Mouse (Mus musculus) megakaryocyte, embryonic 14.5 days (primary cell): ENCODE data around the gene Bcat1. TPM values are rescaled to one million over a fixed set of nuclear protein-coding genes. Genes with fewer than 3 reads are reported as not detected.

Experiments
- H3K27me3 ChIP-seq: replicated peaks from 2 replicates; pipeline ENCODE3; 2012; ENCODE audit warnings: inconsistent platforms
- H3K36me3 ChIP-seq: replicated peaks from 2 replicates; pipeline ENCODE3; 2012; ENCODE audit warnings: low read length, inconsistent platforms, mixed read lengths
- H3K4me1 ChIP-seq: 2 replicates; pipeline ENCODE4 v1.6.1; 2012; ENCODE audit warnings: inconsistent platforms
- H3K4me3 ChIP-seq: replicated peaks from 2 replicates; pipeline ENCODE3; 2012; ENCODE audit warnings: moderate library complexity, mild to moderate bottlenecking, inconsistent platforms
- H3K9me3 ChIP-seq: 2 replicates; pipeline ENCODE4 v1.6.1; 2012; ENCODE audit warnings: inconsistent platforms
- FLI1 ChIP-seq: IDR thresholded peaks from 2 replicates; pipeline ENCODE4 v1.6.1; 2012; ENCODE audit warnings: low read length, inconsistent platforms, mixed read lengths
- GATA1 ChIP-seq: IDR thresholded peaks from 3 replicates; pipeline ENCODE4 v1.6.1; 2012; ENCODE audit warnings: mixed read lengths, low read length, inconsistent platforms, borderline replicate concordance
- polyA plus RNA-seq: library from polyadenylated mRNA; stranded (reverse); fragments of >175 nt; gene quantifications from 2 replicates; pipeline ENCODE4 v1.2.3, GENCODE M21; 2012; ENCODE audit warnings: low replicate concordance; ENCODE audit not compliant: insufficient read depth

Bcat1 gene
- polyA plus RNA-seq, 1 experiment, result 0.81 TPM

DNA sequence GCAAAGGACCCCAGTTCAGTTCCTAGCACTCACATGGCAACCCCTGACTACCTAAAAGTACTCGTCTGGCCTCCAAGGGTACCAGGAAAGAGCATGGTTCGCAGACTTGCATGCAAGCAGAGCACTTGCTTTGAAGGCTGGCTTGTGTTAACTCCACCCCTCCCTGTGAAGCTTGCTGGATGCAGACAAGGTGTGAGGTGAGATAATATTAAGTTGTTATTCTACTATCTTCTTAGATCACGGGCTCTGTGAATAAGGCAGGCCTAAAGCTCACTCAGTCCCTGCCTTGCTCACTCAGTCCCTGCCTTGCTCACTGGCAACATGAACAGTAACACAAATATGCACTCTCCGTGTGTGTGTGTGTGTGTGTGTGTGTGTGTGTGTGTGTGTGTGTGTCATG is 58.5 kb downstream of the Bcat1 start:
- H3K9me3 ChIP-seq, result peaks cover 6% of the 10 kb centered on the region
- no peak overlapping the region for H3K4me3 ChIP-seq
- peaks cover 3% of the 10 kb centered on the region for H3K27me3 ChIP-seq
- H3K36me3 ChIP-seq, result no peaks in the 10 kb centered on the region
- TF ChIP-seq FLI1 (no peak), GATA1 (no peak)
- no peaks in the 10 kb centered on the region for H3K4me1 ChIP-seq

DNA sequence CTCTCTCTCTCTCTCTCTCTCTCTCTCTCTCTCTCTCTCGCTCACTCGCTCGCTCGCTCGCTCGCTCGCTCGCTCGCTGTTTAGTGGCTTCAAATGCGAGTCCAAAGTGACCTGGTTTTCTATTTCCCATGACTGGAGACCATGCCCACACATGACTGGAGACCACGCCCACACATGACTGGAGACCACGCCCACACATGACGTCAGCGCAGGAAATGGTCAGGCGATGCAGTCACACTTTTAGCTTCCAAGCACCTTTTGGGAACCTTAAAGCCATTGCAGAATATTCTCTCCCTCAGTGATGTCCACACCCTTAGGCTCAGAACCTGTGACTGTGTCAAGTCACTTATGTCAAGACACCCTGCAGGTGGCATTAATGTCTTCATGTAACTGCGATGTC is 59.3 kb downstream of the Bcat1 start:
- Histone ChIP-seq H3K9me3 (peaks cover 6% of the 10 kb centered on the region), H3K4me1 (no peaks in the 10 kb centered on the region), H3K27me3 (peaks cover 3% of the 10 kb centered on the region), H3K4me3 (no peak overlapping the region), H3K36me3 (no peaks in the 10 kb centered on the region)
- TF ChIP-seq FLI1 (no peak), GATA1 (no peak)

DNA sequence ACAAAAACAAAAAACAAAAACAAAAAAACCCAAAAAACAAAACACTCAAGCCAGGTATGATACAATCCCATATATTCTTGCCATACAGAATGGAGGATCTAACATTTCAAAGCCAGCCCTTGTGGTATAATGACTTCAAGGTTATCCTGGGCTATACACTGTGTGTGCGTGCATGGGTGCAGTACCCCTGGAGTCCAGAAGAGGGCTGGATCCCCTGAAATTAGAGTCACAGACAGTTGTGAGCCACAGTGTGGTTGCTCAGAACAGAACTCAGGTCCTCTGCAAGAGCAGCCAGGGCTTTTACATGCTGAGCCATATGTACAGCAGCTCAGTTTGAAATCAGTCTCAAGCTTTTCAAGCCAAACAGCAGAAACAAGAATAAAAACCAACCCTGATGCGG is 61.0 kb downstream of the Bcat1 start:
- no peak overlapping the region for H3K4me3 ChIP-seq
- H3K9me3 ChIP-seq, result peaks cover 6% of the 10 kb centered on the region
- TF ChIP-seq FLI1, result no peak
- no peak for TF ChIP-seq GATA1
- H3K27me3 ChIP-seq, result no peaks in the 10 kb centered on the region
- H3K4me1 ChIP-seq, result no peaks in the 10 kb centered on the region
- H3K36me3 ChIP-seq, result no peaks in the 10 kb centered on the region

DNA sequence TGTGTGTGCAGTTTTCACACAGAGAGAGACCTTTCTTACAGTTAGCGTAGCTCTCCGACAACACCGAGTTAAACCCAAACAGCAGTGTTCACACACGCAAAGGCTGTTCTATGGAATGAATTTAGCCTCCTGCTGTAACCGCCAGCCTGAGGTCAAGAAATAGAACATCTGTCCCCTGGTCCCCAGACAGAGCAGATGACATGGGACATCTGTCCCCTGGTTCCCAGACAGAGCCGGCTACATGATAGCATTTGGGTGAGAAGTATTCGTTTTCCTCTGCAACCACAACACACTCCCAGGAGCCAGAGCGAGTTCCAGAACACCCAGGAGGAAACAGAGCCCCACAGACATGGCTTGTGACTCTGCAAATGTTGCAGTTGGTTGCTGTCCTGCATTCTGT is 63.3 kb downstream of the Bcat1 start:
- no peaks in the 10 kb centered on the region for H3K4me1 ChIP-seq
- TF ChIP-seq FLI1 (no peak), GATA1 (no peak)
- H3K27me3 ChIP-seq, result no peaks in the 10 kb centered on the region
- peaks cover 6% of the 10 kb centered on the region for H3K9me3 ChIP-seq
- H3K4me3 ChIP-seq, result no peak overlapping the region
- no peaks in the 10 kb centered on the region for H3K36me3 ChIP-seq

DNA sequence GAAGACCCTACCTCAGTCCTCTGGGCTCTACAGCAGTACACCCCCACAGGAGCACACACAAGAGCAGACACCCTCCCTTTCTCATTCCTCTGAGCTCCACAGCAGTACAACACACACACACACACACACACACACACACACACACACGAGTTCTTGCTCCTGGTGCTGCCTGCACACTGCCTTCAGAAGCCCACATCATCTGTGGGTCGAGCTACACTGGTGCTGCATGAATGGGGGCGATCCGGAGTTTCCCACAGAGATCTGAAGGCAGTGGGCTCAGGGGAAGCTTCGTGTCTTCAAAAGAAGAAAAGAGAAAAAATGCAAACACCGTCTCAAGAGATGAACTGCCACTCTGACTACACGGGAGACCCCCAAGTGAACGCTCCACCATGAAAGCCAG is 64.8 kb downstream of the Bcat1 start:
- Histone ChIP-seq H3K36me3 (no peaks in the 10 kb centered on the region), H3K4me1 (no peaks in the 10 kb centered on the region), H3K27me3 (no peaks in the 10 kb centered on the region), H3K9me3 (peaks cover 6% of the 10 kb centered on the region), H3K4me3 (no peak overlapping the region)
- TF ChIP-seq GATA1, result no peak
- TF ChIP-seq FLI1, result no peak

DNA sequence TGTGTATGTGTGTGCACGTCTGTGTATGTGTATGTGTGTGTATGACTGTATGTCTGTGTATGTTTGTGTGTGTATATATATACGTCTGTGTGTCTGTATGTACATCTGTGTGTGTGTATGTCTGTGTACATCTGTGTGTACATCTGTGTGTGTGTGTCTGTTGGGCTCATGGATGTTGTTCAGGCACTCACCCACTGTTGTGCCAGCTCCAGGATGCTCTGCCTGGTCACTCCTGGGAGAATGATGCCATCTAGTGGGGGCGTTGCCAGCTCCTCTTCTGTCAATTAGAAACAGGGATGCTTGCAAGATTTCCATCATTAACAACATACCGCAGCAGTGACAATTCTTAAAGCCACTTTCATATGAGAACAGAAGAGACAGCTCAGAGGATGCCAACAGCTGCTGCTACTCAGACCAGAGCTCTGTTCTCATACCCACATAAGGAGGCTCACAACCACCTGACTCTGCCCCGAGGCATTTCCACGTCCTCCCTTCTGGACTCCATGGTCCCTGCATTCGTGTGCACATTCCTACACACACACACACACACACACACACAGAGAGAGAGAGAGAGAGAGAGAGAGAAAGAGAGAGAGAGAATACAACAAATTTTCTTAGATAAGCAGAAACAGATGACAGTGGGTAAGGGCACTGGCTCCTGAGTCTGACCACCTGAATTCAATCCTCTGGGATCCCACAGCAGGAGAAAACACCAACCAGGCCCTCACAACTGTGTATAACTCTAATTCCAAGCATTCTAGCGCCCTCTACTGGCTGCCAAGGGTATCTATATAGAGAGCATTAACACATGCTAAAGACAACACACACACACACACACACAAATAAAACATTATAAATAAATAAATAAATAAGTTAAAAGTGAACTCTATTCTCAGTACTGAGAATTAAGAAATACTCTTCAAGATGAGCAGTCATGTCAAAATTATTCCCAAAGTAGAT is 65.8 kb downstream of the Bcat1 start:
- Histone ChIP-seq H3K9me3 (peaks cover 3% of the 10 kb centered on the region), H3K36me3 (no peaks in the 10 kb centered on the region)

DNA sequence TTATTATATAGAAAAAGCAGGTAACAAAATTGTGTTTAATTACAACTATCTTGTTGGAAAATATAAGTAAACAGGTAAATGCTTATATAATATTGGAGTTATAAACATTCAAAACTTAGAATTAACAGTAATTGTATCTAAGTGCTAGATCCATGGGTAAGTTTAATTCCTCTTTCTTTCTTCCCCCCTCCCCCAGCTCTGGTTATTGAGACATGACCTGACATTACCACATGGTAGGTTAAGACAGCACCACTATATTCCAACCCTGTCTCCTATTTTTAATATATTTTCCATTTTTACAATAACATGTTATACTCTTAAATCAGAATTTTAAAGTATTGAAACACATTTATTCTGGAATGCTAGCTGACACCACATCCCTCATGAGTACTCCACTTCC is 72.5 kb downstream of the Bcat1 start:
- H3K27me3 ChIP-seq, result no peaks in the 10 kb centered on the region
- no peaks in the 10 kb centered on the region for H3K36me3 ChIP-seq
- H3K9me3 ChIP-seq, result no peaks in the 10 kb centered on the region
- no peak overlapping the region for H3K4me3 ChIP-seq
- no peaks in the 10 kb centered on the region for H3K4me1 ChIP-seq
- TF ChIP-seq GATA1, result no peak
- no peak for TF ChIP-seq FLI1

More for the DNA sequence above, 65.8 kb downstream of the Bcat1 start:
- Histone ChIP-seq H3K4me3 (no peak overlapping the region), H3K4me1 (no peaks in the 10 kb centered on the region), H3K27me3 (no peaks in the 10 kb centered on the region)
- TF ChIP-seq FLI1 (no peak), GATA1 (no peak)

DNA sequence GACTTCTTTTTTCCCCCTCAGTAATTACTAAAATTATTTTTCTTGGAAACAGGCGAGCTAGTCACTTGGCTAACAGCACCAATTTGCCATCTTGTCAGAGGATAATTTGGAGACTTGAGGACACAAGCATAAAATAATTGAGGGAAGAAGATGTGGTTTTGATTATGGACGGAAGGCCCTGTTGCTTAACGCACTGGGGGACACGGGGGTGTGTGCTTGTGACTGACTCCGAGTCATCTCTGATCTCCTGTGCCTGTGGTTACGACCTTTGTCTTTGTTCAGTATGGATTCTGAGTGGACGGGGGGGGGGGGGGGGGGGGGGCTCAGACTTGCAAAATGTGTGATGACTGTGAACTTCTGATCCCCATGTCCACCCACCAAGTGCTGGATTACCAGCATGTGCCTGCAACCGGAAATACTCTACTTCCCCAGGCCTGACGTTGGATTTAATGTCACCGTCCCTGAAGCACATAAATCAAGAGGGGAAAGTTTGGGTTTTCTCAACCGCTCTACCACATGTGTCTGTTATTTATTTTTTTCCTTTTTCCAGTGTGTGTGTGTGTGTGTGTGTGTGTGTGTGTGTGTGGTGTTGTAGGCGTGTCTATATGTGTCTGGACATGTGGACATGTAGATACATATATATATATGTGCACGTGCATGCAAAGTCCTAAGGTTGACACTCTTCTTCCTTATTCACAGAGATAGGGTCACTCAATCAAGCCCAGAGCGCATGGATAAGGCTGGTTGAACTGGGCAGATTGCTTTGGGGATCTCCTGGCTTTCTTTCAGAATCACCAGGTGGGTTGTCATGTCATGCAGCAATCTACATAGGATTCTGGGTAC is 73.7 kb downstream of the Bcat1 start:
- Histone ChIP-seq H3K4me3 (no peak overlapping the region), H3K27me3 (no peaks in the 10 kb centered on the region), H3K9me3 (no peaks in the 10 kb centered on the region), H3K36me3 (no peaks in the 10 kb centered on the region), H3K4me1 (no peaks in the 10 kb centered on the region)
- no peak for TF ChIP-seq FLI1
- no peak for TF ChIP-seq GATA1

DNA sequence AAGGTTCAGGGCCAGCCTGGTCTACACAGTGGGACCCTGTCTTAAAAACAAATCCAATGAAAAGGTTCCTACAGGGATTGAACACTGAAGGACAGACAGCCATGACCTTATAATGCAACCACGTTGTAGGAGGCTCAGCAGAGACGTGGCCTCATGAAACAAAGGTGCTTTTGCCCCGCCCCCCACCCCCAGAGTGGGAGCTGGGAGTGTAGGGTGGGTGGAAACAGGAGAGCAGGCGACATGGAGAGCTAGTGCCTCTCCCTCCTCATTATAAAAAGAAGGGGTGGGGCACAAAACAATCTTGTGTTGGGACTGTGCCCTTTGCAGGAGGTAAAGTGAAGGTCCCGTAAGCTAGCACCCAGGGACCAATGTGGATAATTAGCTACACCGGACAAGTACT is 74.5 kb downstream of the Bcat1 start:
- Histone ChIP-seq H3K9me3 (no peaks in the 10 kb centered on the region), H3K4me1 (no peaks in the 10 kb centered on the region), H3K27me3 (no peaks in the 10 kb centered on the region), H3K36me3 (no peaks in the 10 kb centered on the region), H3K4me3 (no peak overlapping the region)
- no peak for TF ChIP-seq FLI1
- TF ChIP-seq GATA1, result no peak

DNA sequence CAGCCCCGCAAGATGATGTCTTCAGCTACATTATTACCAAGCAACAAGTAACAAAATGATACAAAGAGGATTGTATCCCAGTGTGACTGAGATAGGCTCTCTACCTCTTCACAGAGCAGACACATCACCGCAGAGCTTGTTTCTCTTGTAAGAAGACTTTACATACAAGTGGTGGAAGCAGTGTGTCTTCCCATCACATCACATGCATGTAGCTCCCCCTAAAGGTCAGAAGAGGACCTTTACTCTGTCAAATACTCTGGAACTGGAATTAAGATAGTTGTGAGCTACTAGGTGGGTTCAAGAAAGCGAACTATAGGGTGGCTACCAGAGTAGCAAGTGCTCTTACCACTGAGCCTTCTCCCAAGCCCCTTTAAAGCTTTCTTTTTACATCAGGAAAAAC is 78.8 kb downstream of the Bcat1 start:
- no peak for TF ChIP-seq FLI1
- Histone ChIP-seq H3K27me3 (peaks cover 3% of the 10 kb centered on the region), H3K36me3 (no peaks in the 10 kb centered on the region), H3K4me1 (no peaks in the 10 kb centered on the region), H3K4me3 (no peak overlapping the region), H3K9me3 (no peaks in the 10 kb centered on the region)
